7 mouse cellular contexts compared by ENCODE assay signal in the genomic region with DNA sequence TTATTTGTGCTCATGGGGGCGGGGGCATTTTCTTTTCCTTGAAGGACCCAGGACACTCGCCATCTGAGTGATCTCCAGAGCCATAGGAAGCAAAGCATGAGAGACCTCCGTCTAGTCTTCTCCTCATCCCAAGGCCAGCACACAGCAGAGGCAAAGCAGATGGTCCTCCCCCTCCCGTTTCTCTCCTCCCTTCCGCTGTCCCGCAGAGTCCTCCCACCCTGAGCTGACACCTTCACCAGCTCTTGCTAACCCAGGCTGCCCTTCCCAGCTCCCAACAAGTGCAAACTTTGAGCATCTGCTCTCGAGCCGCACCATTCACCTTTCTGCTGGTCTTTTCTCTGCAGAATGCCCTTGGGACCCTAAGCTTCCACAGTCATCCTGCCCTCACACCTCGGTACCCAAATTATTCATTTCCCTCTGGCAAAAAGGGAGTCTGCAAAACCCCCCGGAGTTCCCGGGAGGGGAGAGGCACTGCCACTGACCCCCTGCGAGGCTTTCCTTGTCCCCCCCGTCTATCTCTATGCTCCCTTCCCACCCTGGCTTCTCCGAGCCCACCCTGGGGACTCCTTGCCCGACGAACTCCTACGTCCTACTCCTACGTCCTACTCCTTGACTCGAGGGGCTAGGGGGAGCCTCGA. TPM values are rescaled to one million over a fixed set of nuclear protein-coding genes. Genes with fewer than 3 reads are reported as not detected.
DNase-seq lines count a peak whose midpoint lies in the region; ATAC-seq lines count a peak whose summit lies in the region.

No protein-coding gene starts in this region.

- H3K4me3 ChIP-seq in embryonic facial prominence, embryonic 13.5 days = peak overlapping the region; percentile 67
- H3K4me3 ChIP-seq in hindbrain, embryonic 15.5 days = peak overlapping the region; percentile 83
- H3K4me3 ChIP-seq in liver, embryonic 12.5 days = peak overlapping the region; percentile 51
- peak overlapping the region; percentile 57 for H3K4me3 ChIP-seq in stomach, embryonic 15.5 days (replicated peaks)

- H3K27ac ChIP-seq in embryonic facial prominence, embryonic 13.5 days = no peak overlapping the region
- H3K27ac ChIP-seq in hindbrain, embryonic 15.5 days (replicated peaks) = peak overlapping the region; percentile 42
- no peak overlapping the region for H3K27ac ChIP-seq in liver, embryonic 12.5 days
- no peak overlapping the region for H3K27ac ChIP-seq in stomach, embryonic 15.5 days

- H3K9me3 ChIP-seq in embryonic facial prominence, embryonic 13.5 days = no peaks in the 10 kb centered on the region
- H3K9me3 ChIP-seq in hindbrain, embryonic 15.5 days = no peaks in the 10 kb centered on the region
- H3K9me3 ChIP-seq in liver, embryonic 12.5 days (replicated peaks) = no peaks in the 10 kb centered on the region
- H3K9me3 ChIP-seq in stomach, embryonic 15.5 days = no peaks in the 10 kb centered on the region

- peaks cover 7% of the 10 kb centered on the region; the same call in 1 of the 2 replicates for H3K4me1 ChIP-seq in embryonic facial prominence, embryonic 13.5 days
- H3K4me1 ChIP-seq in hindbrain, embryonic 15.5 days (replicated peaks) = peaks cover 15% of the 10 kb centered on the region
- H3K4me1 ChIP-seq in liver, embryonic 12.5 days = no peaks in the 10 kb centered on the region
- peaks cover 10% of the 10 kb centered on the region for H3K4me1 ChIP-seq in stomach, embryonic 15.5 days

- H3K36me3 ChIP-seq in embryonic facial prominence, embryonic 13.5 days = no peaks in the 10 kb centered on the region
- H3K36me3 ChIP-seq in hindbrain, embryonic 15.5 days = no peaks in the 10 kb centered on the region
- no peaks in the 10 kb centered on the region for H3K36me3 ChIP-seq in liver, embryonic 12.5 days
- H3K36me3 ChIP-seq in stomach, embryonic 15.5 days = no peaks in the 10 kb centered on the region

- peak; percentile 59 to 61 for DNase-seq in right cerebral cortex, adult 2 months (ENCODE audit: low spot score in 2 of 2)
- no peak for DNase-seq in right cerebral cortex, postnatal 4 days

- peak overlapping the region; percentile 73 for H3K9ac ChIP-seq in embryonic facial prominence, embryonic 13.5 days
- peak overlapping the region; percentile 66 for H3K9ac ChIP-seq in hindbrain, embryonic 15.5 days
- no peak overlapping the region for H3K9ac ChIP-seq in liver, embryonic 12.5 days
- H3K9ac ChIP-seq in stomach, embryonic 15.5 days = peak overlapping the region; percentile 26; the same call in 1 of the 2 replicates

- WGBS in embryonic facial prominence, embryonic 13.5 days = 5% methylated on average over 20 of the region's 20 CpGs
- 6% methylated on average over 20 of the region's 20 CpGs for WGBS in hindbrain, embryonic 15.5 days
- WGBS in liver, embryonic 12.5 days (ENCODE audit: insufficient replicate concordance) = 3% methylated on average over 20 of the region's 20 CpGs
- 3% methylated on average over 20 of the region's 20 CpGs for WGBS in stomach, embryonic 15.5 days

- peaks cover 66% of the 10 kb centered on the region for H3K27me3 ChIP-seq in embryonic facial prominence, embryonic 13.5 days
- peaks cover 19% of the 10 kb centered on the region for H3K27me3 ChIP-seq in hindbrain, embryonic 15.5 days
- H3K27me3 ChIP-seq in liver, embryonic 12.5 days (replicated peaks) = peaks cover 49% of the 10 kb centered on the region
- H3K27me3 ChIP-seq in stomach, embryonic 15.5 days (replicated peaks) = peaks cover 23% of the 10 kb centered on the region

- peak overlapping the region; percentile 99 for H3K4me2 ChIP-seq in embryonic facial prominence, embryonic 13.5 days
- H3K4me2 ChIP-seq in hindbrain, embryonic 15.5 days = peak overlapping the region; percentile 99
- peak overlapping the region; percentile 73 for H3K4me2 ChIP-seq in liver, embryonic 12.5 days
- H3K4me2 ChIP-seq in stomach, embryonic 15.5 days = peak overlapping the region; percentile 99

- ATAC-seq in embryonic facial prominence, embryonic 13.5 days (ENCODE audit: insufficient number of reproducible peaks, insufficient read depth, low FRiP score, low TSS enrichment, low read depth) = peak; percentile 53; the same call in 1 of the 2 replicates
- ATAC-seq in hindbrain, embryonic 15.5 days (ENCODE audit: low FRiP score, low read depth) = peak; percentile 4; the same call in 1 of the 2 replicates
- no peak for ATAC-seq in liver, embryonic 12.5 days
- ATAC-seq in stomach, embryonic 15.5 days (ENCODE audit: insufficient read depth, low FRiP score, low read depth) = no peak
- ATAC-seq in megakaryocyte-erythroid progenitor cell, adult 5-6 weeks (replicated peaks; ENCODE audit: low FRiP score, low TSS enrichment, poor library complexity, severe bottlenecking) = no peak

RNA-seq across cellular contexts. Expression of a gene that starts 3.5 kb away (rescaled TPM):
- polyA plus RNA-seq in embryonic facial prominence, embryonic 13.5 days (2015; fragmentation: Nextera tagmentation; extraction: Ambion mirVana) = 6.3 and 6.7 TPM in 2 replicates
- 12.9 and 13.3 TPM in 2 replicates for polyA plus RNA-seq in hindbrain, embryonic 15.5 days (2015; fragmentation: Nextera tagmentation; extraction: Ambion mirVana)
- polyA plus RNA-seq in liver, embryonic 12.5 days (2016; fragmentation: Nextera tagmentation; extraction: Ambion mirVana) = 2.3 and 2.8 TPM in 2 replicates
- 5.2 and 5.9 TPM in 2 replicates for polyA plus RNA-seq in stomach, embryonic 15.5 days (2015; fragmentation: Nextera tagmentation; extraction: Ambion mirVana)
- total RNA-seq in megakaryocyte-erythroid progenitor cell, adult 5-6 weeks (2014; fragmentation: Nextera tagmentation) = 2.3 TPM in 1 of 2 replicates, not detected in the other
- not detected in 2 replicates for total RNA-seq in megakaryocyte-erythroid progenitor cell, adult 5-6 weeks (2017)

Comparison
In these comparisons a context has a peak if more than half of its experiments do, and no peak if none do; other contexts are left out.
1. ATAC-seq: peak in embryonic facial prominence, embryonic 13.5 days (single experiment) and hindbrain, embryonic 15.5 days (single experiment); none in liver, embryonic 12.5 days (single experiment), stomach, embryonic 15.5 days (single experiment) and megakaryocyte-erythroid progenitor cell, adult 5-6 weeks (single experiment).
2. Peak in every context shown above with its lines, with median percentiles within 50 percentile points of each other: H3K4me2 ChIP-seq and H3K4me3 ChIP-seq.